Mouse (Mus musculus) bone marrow macrophage, adult 2 months (primary cell): Measurements from ENCODE around the gene Skida1.

Experiments used
- CTCF ChIP-seq: IDR thresholded peaks from 2 replicates; pipeline ENCODE4 v1.5.1; 2012; ENCODE audit warnings: low read depth, mild to moderate bottlenecking, low read length, moderate library complexity
- POLR2A ChIP-seq: IDR thresholded peaks from 2 replicates; pipeline ENCODE4 v1.6.1; 2012; ENCODE audit warnings: mild to moderate bottlenecking, low read depth, low read length, borderline replicate concordance

DNA sequence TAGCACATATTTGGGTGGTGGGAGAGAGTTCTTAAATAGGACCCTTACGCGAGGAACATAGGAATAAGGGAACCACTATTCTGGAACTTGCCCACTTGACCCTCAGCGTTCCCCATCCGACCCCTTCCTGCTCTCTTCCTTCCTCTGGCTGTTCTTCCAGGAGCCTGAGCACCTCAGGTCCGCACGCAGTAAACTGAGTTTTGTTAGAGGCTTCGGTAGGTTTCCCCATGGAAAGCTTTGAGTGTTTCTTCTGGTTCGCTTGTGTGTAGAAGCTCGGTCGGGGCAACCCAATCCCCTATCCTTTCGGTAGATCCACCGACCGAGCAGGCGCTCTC lies 23.1 kb downstream of the Skida1 start:
- no peak for TF ChIP-seq POLR2A
- no peak for TF ChIP-seq CTCF
